Mouse (Mus musculus) adrenal gland, postnatal 25 days (tissue): ENCODE results near the gene Nxt2. TPM values are rescaled to one million over a fixed set of nuclear protein-coding genes. Genes with fewer than 3 reads are reported as not detected.
"Not testable (repeated sequence)": the region's sequence is repeated elsewhere in the genome, so short reads cannot be mapped to it uniquely, and the experiment has no call there.

Source experiments
- DNase-seq: peaks from one replicate; pipeline ENCODE4 v3.0.0; 2021; ENCODE audit warnings: mixed read lengths
- long read RNA-seq: library from polyadenylated mRNA; stranded (forward); transcript quantifications from one replicate; pipeline ENCODE4 v2.0.0, GENCODE M21; 2021
- total RNA-seq: library from RNA; stranded (reverse); gene quantifications from 2 replicates; pipeline ENCODE4 v1.2.3, GENCODE M21; 2021

Nxt2 gene
- total RNA-seq, result 17.4 and 19.2 TPM in 2 replicates
- long read RNA-seq, transcript Nxt2-203 (4 exons, 2,484 nt), result major isoform, 27 of 34 reads
- long read RNA-seq, partial matches to known transcripts, result 5 of 34 reads
- long read RNA-seq, other reads (novel, unspliced or antisense), result 2 of 34 reads

GRCm38 (mm10) chrX:142226542-142226941 is at the start of gene Nxt2:
Gene Nxt2 (plus strand): TSS chrX:142226770.
- no peak for DNase-seq

DNA sequence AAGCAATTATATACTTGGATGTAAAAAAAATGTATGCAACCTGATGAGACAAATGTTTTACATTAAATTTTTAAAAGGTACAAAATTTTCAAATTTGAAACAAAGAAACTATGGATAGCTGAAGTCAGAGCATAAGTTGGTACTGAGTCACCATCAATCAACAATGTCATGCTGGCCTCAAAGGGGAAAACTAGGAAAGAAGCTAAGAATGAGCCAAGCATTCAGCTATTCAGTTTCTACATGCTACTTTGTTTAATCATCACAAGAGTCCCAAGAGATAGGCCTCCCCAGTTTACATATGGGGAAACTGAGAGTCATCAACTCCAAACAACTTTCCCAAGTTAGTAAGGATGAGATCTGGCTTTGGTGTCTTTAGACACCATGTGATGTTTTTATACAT is 49.6 kb upstream of the Nxt2 start:
- DNase-seq, result no peak

- DNase-seq, result no peak
Measured at GRCm38 (mm10) chrX:142182026-142182425, 44.5 kb upstream of the Nxt2 start.

DNA sequence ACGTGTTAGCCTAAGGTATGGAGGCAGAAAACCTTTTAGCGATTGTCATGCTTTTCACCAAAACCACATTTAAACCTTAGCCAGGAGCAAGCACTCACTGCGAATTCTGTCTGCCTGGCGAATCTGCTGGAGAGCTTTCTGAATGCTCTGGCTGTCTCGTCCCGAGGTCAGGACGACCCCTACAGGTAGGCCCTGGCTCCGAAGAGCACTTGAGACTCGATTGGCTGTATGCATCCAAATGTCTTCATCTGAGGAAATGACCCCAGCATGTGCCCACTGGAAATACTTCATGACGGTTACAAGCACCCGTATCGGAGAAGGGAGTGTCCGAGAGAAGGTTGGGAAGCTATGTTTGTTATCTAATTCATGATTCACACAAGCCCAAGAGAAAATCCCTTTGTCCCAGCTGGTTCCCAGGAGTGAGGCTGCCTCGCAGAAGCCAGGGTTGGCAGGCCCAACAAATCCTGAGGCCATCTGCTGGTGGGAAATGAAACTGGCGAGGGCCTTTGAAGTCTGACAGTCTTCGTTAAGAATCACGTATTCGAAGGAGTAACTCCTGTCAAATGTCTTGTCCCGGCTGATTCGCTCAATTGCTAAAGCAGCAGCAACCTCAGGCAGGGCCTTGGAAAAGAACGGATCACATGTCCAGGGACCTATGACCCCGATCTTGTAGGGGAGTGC is 37.4 kb upstream of the Nxt2 start:
- DNase-seq, result peak; percentile 32

DNA sequence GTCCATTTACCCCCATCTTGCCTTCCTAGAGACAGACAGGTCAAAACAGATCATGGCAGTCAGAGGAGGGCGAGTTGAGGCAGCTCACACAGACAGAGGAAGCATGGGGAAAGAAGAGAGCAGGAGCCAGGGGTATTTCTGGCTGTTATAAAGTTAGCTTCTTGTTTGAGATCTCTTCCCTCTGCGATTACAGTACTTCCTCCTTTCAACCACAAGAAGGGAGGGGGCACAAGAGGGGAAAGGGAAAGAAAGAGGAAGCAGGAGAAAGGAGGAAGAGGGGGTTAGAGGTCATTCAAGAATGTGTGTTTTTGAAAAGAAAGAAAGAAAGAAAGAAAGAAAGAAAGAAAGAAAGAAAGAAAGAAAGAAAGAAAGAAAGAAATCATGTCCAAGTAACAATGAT is 36.2 kb upstream of the Nxt2 start:
- no peak for DNase-seq

DNA sequence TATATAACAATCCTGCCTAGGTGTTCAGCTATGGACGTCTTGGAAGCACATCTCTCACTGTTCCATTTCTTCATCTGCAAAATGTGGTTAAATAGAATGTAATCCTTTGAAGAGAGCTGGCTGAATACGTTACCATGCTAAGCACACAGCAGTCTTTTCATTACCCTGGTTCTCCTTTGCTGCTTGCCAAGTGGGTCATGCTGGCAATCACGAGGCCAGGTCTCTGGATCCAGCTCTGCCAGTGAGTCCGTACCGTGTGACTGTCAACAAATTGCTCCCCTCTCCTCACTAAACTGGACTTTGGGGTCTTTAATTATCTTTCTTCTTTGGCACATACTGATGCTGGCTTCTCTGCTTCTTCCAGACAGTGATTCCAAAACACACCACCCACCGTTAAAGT is 32.1 kb upstream of the Nxt2 start:
- no peak for DNase-seq

- no peak for DNase-seq
Measured at GRCm38 (mm10) chrX:142195551-142195950, 31.0 kb upstream of the Nxt2 start.

DNA sequence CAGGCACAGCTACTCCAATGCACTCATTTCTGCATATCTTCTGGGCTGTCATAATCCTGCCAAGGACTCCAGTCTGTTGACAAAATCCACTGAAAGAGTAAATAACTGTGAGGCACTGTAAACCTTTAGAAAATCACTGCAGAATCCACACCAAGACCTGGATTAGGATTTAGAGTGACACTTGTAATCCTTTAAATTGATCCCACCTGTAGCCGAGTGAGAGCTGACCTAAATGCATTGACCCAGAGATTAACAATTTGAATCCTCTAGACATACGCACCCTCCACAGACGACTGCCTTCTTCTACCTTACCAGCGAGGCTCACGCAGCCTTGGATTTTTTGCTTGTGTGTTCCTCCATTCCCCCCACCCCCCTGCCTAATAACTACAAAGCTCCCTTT is 29.7 kb upstream of the Nxt2 start, which contains the start of gene Gucy2f:
Gene Gucy2f, minus strand, starts transcription at position 101 of the 400 bp plus-strand sequence.
- no peak for DNase-seq

DNA sequence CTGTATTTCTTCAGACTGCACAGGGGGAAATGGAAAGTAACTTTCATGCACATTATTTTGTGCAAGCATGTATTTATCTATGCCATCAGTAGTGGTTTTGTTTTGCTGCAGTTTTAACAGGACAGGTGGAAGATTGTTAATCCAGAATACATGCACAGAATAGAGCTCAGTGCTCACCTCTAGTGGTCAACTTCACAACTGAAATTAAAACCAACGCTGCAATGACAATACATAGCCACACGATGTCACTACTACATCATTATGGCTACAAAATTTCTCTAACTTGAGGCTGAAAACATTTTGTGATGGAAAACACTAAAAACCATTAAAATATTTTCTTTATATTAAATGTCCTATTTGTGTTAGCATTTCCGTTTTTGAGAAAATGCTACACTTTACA is 26.3 kb upstream of the Nxt2 start:
- no peak for DNase-seq

DNA sequence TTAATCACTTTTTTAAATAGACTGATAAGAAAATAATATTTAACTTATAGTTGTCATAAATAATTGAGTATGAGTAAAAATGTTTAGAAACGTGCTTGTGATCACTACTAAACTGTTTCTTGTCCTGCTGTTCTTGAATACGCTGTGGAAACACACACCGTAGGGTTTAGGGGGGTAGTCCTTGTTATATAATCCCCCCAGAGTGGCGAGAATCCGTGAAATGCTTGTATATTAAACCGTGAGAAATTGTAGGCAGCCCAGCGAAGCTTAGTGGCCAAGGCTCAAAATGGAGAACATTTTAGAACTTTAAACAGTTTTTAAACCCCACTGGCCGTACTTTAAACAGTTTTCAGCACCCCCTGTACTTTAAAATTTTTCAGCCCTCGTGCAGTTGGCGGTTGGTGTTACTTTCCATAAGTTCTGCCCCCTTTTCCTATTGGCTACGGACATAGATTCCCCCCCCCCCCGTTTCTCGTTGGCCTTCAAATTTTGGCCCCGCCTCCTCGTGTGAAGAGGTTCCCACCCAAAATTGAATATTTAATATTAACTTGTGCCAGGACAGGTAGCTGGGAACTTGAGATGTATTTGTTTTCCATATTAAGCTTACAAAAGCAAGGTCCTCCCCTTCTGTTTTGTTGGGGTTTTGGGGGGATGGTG is 956 bp downstream of the Nxt2 start:
- DNase-seq, result peak; percentile 12

GRCm38 (mm10) chrX:142228055-142228768 is 1.6 kb downstream of the Nxt2 start:
- DNase-seq, result peak; percentile 68

- no peak for DNase-seq
Measured at GRCm38 (mm10) chrX:142228769-142229158, 2.2 kb downstream of the Nxt2 start.

- not testable (repeated sequence) for DNase-seq
Measured at GRCm38 (mm10) chrX:142236146-142236545, 9.6 kb downstream of the Nxt2 start.

- no peak for DNase-seq
Measured at GRCm38 (mm10) chrX:142237101-142237500, 10.5 kb downstream of the Nxt2 start.

DNA sequence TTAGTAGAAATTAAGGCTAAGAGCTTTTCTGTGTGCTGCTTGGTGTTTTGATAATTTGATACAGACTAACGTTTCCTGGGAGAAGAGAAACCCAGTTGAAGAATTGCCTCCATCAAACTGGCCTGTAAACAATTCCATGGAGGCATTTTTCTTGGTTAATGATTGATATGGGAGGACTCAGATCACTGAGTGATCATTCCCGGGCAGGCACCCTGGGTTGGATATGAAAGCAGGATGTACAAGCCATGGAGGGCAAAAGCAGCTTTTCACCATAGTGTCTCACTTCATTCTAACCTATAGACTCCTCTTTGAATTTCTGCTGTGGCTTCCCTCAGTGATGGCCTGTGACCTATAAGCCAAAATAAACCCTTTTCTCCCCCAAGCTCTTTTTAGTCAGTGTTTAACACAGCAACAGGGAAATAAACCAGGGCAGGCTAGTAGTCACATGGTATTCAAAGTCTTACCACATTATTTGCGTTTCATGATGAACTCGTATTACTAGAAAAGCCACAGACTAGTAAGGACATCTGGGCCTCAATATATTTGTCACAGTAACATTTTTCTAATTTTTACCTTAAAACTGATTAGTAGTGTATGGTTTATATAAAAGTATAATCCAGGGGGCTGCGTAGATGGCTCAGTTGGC is 19.2 kb downstream of the Nxt2 start:
- DNase-seq, result no peak

DNA sequence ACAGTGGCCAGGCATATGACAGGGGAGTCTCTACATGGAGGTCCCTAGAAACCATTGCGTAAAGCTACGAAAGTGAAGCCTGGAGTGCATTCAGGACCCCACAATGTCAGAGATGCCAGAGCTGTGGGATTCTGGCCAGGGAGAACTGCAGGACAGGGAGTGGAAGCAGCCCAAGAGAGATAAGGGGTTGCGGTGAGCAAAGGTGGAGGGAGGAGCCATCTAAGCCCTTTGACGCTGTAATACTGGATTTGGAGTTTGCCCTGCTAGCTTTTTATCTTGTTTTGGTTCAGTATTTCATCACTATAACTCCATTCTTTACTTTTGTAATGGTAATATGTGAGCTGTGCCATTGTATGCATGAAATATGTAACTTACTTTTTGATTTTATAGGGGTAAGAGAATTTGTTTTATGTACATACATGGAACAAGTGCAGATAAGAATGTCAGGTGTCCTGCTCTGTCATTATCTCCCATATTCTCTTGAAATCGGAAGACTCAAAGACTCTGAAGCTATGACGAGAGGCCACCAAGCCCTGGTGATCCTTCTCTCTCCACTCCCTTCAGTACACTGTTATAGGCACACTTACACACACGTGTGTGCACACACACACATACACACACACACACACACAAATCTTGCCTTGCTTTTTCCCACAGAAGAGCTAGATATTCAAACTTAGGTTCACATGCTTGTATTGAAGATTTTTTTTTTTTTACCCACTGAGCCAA is 23.6 kb downstream of the Nxt2 start:
- DNase-seq, result no peak

DNA sequence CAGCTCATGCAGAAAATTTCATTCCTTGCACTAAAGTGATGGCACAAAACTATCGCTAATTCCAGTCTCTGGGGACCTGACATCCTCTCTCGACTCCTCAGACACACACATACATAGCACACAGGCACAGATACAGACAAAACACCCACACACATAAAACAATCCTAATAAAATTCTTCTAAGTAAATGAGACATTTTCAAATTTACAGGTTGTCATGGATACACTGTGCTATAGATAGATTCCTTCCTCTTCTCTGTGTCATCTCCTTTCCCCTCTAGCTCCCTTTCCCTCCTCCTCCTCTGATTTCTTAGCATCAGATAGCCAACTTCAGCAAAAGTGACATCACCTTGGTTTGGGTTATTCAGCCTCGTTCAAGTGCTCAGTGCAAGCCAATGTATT is 49.5 kb downstream of the Nxt2 start:
- no peak for DNase-seq

- DNase-seq, result no peak
Measured at GRCm38 (mm10) chrX:142276573-142276972, 50.0 kb downstream of the Nxt2 start.

- no peak for DNase-seq
Measured at GRCm38 (mm10) chrX:142285905-142286304, 59.3 kb downstream of the Nxt2 start.
